ENCODE assay signal across 28 mouse cellular contexts in the genomic region with DNA sequence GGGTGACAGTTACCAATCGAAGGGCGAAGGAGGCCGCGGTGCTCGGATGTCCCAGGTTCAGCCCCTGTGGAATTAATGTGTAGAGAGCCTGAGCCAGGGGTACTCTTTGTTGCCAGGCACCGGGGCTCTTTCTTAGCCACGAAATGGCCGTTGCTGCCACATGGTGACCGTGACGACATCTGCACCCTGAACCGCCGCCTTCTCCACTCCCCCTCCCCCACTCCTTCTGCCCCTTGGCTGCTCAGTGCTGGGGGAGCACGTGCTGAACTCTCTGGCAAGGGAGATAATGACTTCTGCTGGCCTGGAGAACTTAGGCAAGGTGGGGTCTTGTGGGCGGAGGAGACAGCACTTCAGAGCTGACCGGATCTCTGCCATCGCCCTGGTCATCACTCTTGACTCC. TPM values are rescaled to one million over a fixed set of nuclear protein-coding genes. Genes with fewer than 3 reads are reported as not detected.
A peak's percentile ranks its signal among the peaks of the same experiment; 100 is the strongest.
DNase-seq lines count a peak whose midpoint lies in the region; TF ChIP-seq lines count a peak whose summit lies in the region.
"Had no signal": no experiment of that assay in that cellular context is flagged by ENCODE, and none has a peak within 500 bp of the region (broad histone marks: within the 10 kb centered on the region; RNA-seq: fewer than 3 reads in every experiment).

No protein-coding gene starts in this region.

- DNase-seq in cerebellum, postnatal 10 days = peak; percentile 39 to 49
- no peak for DNase-seq in cerebellum, adult 9-11 months
- DNase-seq in left cerebral cortex, postnatal 4 days = peak; percentile 8
- no peak for DNase-seq in left cerebral cortex, postnatal 14 days (ENCODE audit: low spot score in 2 of 2)
- no peak for DNase-seq in testis, postnatal 10 days (ENCODE audit: low spot score)
- DNase-seq in testis, postnatal 14 days (ENCODE audit: low spot score) = peak; percentile 60
- no peak for DNase-seq in gastrocnemius, adult 18-20 months (ENCODE audit: low spot score)
- DNase-seq: adrenal gland, adult 2 months; adrenal gland, adult 8-10 months; adrenal gland, postnatal 10 days; adrenal gland, postnatal 14 days; adrenal gland, postnatal 25 days; adrenal gland, postnatal 36 days; B cell, adult 2 months; cerebellum, adult 11 months; cerebellum, adult 11-12 months had no signal

- peaks cover 4% of the 10 kb centered on the region for H3K36me3 ChIP-seq in testis, adult 2 months (ENCODE audit: control insufficient read depth, insufficient read depth, low read length)
- H3K36me3 ChIP-seq: G1E had no signal

- H3K27ac ChIP-seq in testis, adult 2 months (ENCODE audit: control insufficient read depth, insufficient read depth, low read depth, low read length) = peak overlapping the region; percentile 99

- H3K4me1 ChIP-seq in testis, adult 2 months (ENCODE audit: control insufficient read depth, insufficient read depth, low read length) = peaks cover 7% of the 10 kb centered on the region

- peak; percentile 90 for TF ChIP-seq POLR2A in testis, adult 2 months (IDR thresholded peaks at IDR 0.05; ENCODE audit: control insufficient read depth, low read depth, low read length)

- no peaks in the 10 kb centered on the region for H3K27me3 ChIP-seq in testis, adult 2 months (ENCODE audit: control insufficient read depth, insufficient read depth, low read length)

- intact Hi-C loops in left cerebral cortex, postnatal 4 days (cut with DNase I) = no loop called here
- intact Hi-C loops in left cerebral cortex, postnatal 14 days (cut with DNase I) = loop anchor here (10.0 kb wide), 1 partner anchor 372 kb away; no protein-coding TSS in a partner anchor

- H3K4me3 ChIP-seq in testis, adult 2 months (ENCODE audit: control insufficient read depth, low read depth, low read length) = peak overlapping the region; percentile 98

- no peak for TF ChIP-seq CTCF in testis, adult 2 months (IDR thresholded peaks at IDR 0.05; ENCODE audit: control insufficient read depth, insufficient read depth, insufficient replicate concordance, low read depth, low read length)

RNA-seq across cellular contexts. Expression of a gene that starts 47.7 kb away (rescaled TPM):
- not detected for total RNA-seq in left cerebral cortex, postnatal 4 days (2021)
- not detected for total RNA-seq in left cerebral cortex, postnatal 14 days (2021)
- 0.94 and 1.0 TPM in 2 replicates for polyA plus RNA-seq in testis, adult 2 months (2012; rRNA removed)
- total RNA-seq in gastrocnemius, adult 18-20 months (2021) = not detected
- total RNA-seq: adrenal gland, adult 18-20 months; adrenal gland, adult 2 months; adrenal gland, adult 8-10 months; adrenal gland, postnatal 10 days; adrenal gland, postnatal 14 days; adrenal gland, postnatal 25 days; adrenal gland, postnatal 36 days; adrenal gland, postnatal 4 days; CH12.LX; ES-E14; G1E; MEL had no signal
- polyA plus RNA-seq: activated CD4-positive, CD25-positive, alpha-beta regulatory T cell, adult 4 months; adrenal gland, adult 2 months; brain, embryonic 14.5 days; C2C12; CD4-positive, CD25-positive, alpha-beta regulatory T cell, adult 4 months; G1E; Patski had no signal

Comparison
In these comparisons a context has a peak if more than half of its experiments do, and no peak if none do; other contexts are left out.
1. DNase-seq: peak in cerebellum, postnatal 10 days (2 of 2), left cerebral cortex, postnatal 4 days (single experiment) and testis, postnatal 14 days (single experiment); none in cerebellum, adult 9-11 months (single experiment), left cerebral cortex, postnatal 14 days (0 of 2), testis, postnatal 10 days (single experiment) and gastrocnemius, adult 18-20 months (single experiment).